Mouse (Mus musculus): ENCODE measurements around the gene Gpatch3. TPM values are rescaled to one million over a fixed set of nuclear protein-coding genes. Genes with fewer than 3 reads are reported as not detected.

The Gpatch3 gene
- 1 to 10 TPM; 5.7 to 7.2 TPM for total RNA-seq (2021)
- long read RNA-seq, experiment 1, transcript Gpatch3-201 (7 exons, 2,004 nt): major isoform, 8 of 11 reads
- long read RNA-seq, experiment 1, partial matches to known transcripts: 0 of 11 reads
- long read RNA-seq, experiment 1, other reads (novel, unspliced or antisense): 3 of 11 reads
- long read RNA-seq, experiment 2, transcript Gpatch3-201 (7 exons, 2,004 nt): major isoform, 16 of 23 reads
- long read RNA-seq, experiment 2, partial matches to known transcripts: 1 of 23 reads
- long read RNA-seq, experiment 2, other reads (novel, unspliced or antisense): 6 of 23 reads

- DNase-seq (ENCODE audit: low spot score in 2 of 2): peak; percentile 89 to 90
Observed at GRCm38 (mm10) chr4:133574070-133574842, at the start of gene Gpatch3. Gene Gpatch3, plus strand, starts transcription at chr4:133574745.

GRCm38 (mm10) chr4:133527788-133528187 is 46.8 kb upstream of the Gpatch3 start:
- no peak for DNase-seq (ENCODE audit: low spot score in 2 of 2)

GRCm38 (mm10) chr4:133532777-133533176 is 41.8 kb upstream of the Gpatch3 start:
- no peak for DNase-seq (ENCODE audit: low spot score in 2 of 2)

GRCm38 (mm10) chr4:133536081-133536480 is 38.5 kb upstream of the Gpatch3 start:
- no peak for DNase-seq (ENCODE audit: low spot score in 2 of 2)

GRCm38 (mm10) chr4:133536652-133537051 is 37.9 kb upstream of the Gpatch3 start:
- peak in 1 of 2 experiments; percentile 37 for DNase-seq (ENCODE audit: low spot score in 2 of 2)

GRCm38 (mm10) chr4:133545272-133546231 is 29.0 kb upstream of the Gpatch3 start, which contains the start of gene Nudc:
Gene Nudc, minus strand, starts transcription at chr4:133545996.
- DNase-seq (ENCODE audit: low spot score in 2 of 2): peak; percentile 89 to 90

- DNase-seq (ENCODE audit: low spot score in 2 of 2): no peak
Observed at GRCm38 (mm10) chr4:133552029-133552428, 22.5 kb upstream of the Gpatch3 start.

- peak; percentile 62 to 70 for DNase-seq (ENCODE audit: low spot score in 2 of 2)
Observed at GRCm38 (mm10) chr4:133552768-133553447, 21.6 kb upstream of the Gpatch3 start, which contains the start of gene Nr0b2. Gene Nr0b2, plus strand, starts transcription at chr4:133553376.

GRCm38 (mm10) chr4:133553448-133554330 is 20.9 kb upstream of the Gpatch3 start:
- peak in 1 of 2 experiments; percentile 41 for DNase-seq (ENCODE audit: low spot score in 2 of 2)

GRCm38 (mm10) chr4:133557041-133557717 is 17.4 kb upstream of the Gpatch3 start:
- no peak for DNase-seq (ENCODE audit: low spot score in 2 of 2)

- DNase-seq (ENCODE audit: low spot score in 2 of 2): no peak
Observed at GRCm38 (mm10) chr4:133559846-133560245, 14.7 kb upstream of the Gpatch3 start.

GRCm38 (mm10) chr4:133561622-133562021 is 12.9 kb upstream of the Gpatch3 start:
- no peak for DNase-seq (ENCODE audit: low spot score in 2 of 2)

- peak; percentile 62 to 76 for DNase-seq (ENCODE audit: low spot score in 2 of 2)
Observed at GRCm38 (mm10) chr4:133563123-133563571, 11.4 kb upstream of the Gpatch3 start.

- DNase-seq (ENCODE audit: low spot score in 2 of 2): no peak
Observed at GRCm38 (mm10) chr4:133567251-133567650, 7.3 kb upstream of the Gpatch3 start.

GRCm38 (mm10) chr4:133569291-133570065 is 5.1 kb upstream of the Gpatch3 start:
- DNase-seq (ENCODE audit: low spot score in 2 of 2): no peak

- DNase-seq (ENCODE audit: low spot score in 2 of 2): peak in 1 of 2 experiments; percentile 50
Observed at GRCm38 (mm10) chr4:133570066-133570466, 4.5 kb upstream of the Gpatch3 start.

GRCm38 (mm10) chr4:133574843-133575202 is 278 bp downstream of the Gpatch3 start:
- no peak for DNase-seq (ENCODE audit: low spot score in 2 of 2)

GRCm38 (mm10) chr4:133577983-133578382 is 3.4 kb downstream of the Gpatch3 start:
- no peak for DNase-seq (ENCODE audit: low spot score in 2 of 2)

Data from adrenal gland, adult 18-20 months (tissue).